Mouse (Mus musculus) erythroblast, embryonic 14.5 days (primary cell): ENCODE data around the gene Asxl1.

Source experiments
- GATA1 ChIP-seq: IDR thresholded peaks from 2 replicates; pipeline ENCODE4 v1.6.1; 2012; ENCODE audit warnings: low read length, inconsistent platforms, mixed read lengths
- TAL1 ChIP-seq: IDR thresholded peaks from 3 replicates; pipeline ENCODE4 v1.6.1; 2012; ENCODE audit warnings: low read length, inconsistent platforms, mixed read lengths

GRCm38 (mm10) chr2:153445137-153446016 lies 99.7 kb downstream of the Asxl1 start:
- TF ChIP-seq GATA1 = no peak
- no peak for TF ChIP-seq TAL1
